Mouse (Mus musculus): ENCODE results near the gene Gm8439.

DNA sequence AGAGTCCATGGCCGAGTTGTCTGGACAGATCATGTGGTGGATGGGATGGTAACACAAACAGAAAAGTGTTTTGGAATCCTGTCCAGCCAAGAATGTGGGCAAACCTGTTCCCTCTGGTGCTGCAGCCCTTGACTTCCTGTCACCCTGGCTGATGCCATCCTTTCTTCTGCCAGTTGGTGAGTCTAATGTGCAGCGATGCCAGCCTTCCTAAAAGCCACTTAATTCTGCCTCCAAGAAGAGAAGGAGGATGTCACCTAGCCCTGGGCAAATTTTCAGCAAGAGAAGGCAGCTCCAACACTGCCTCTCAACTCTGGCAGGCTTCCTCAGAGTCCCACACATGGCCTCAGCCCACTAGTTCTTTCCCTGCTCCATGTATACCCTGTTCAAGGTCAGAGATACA, 46.8 kb downstream of the Gm8439 start:
- TF ChIP-seq CTCF (IDR thresholded peaks at IDR 0.05; ENCODE audit: borderline replicate concordance, insufficient read depth, low read length) (no peak), POLR2A (IDR thresholded peaks at IDR 0.05; ENCODE audit: low read depth, low read length) (no peak)
